In genomic region chr3:81386931-81387330, GRCm38 (mm10) we compare ENCODE assay signal across 18 mouse cellular contexts.
DNase-seq lines count a peak whose midpoint lies in the region; ATAC-seq and TF ChIP-seq lines count a peak whose summit lies in the region.
"Had no signal": no experiment of that assay in that cellular context is flagged by ENCODE, and none has a peak within 500 bp of the region (broad histone marks: within the 10 kb centered on the region; RNA-seq: fewer than 3 reads in every experiment).

No protein-coding gene starts in this region.

- H3K36me3 ChIP-seq in lung, postnatal 0 days (ENCODE audit: insufficient read depth, low read length) = no peaks in the 10 kb centered on the region
- no peaks in the 10 kb centered on the region for H3K36me3 ChIP-seq in kidney, embryonic 14.5 days (ENCODE audit: control insufficient read depth, insufficient read depth, low read length)
- no peaks in the 10 kb centered on the region for H3K36me3 ChIP-seq in hindbrain, embryonic 10.5 days
- H3K36me3 ChIP-seq: liver, embryonic 13.5 days; midbrain, embryonic 12.5 days had no signal

- peak; percentile 14 for DNase-seq in embryo, embryonic 11 days
- no peak for DNase-seq in embryo, embryonic 9.5 days (ENCODE audit: extremely low spot score)
- no peak for DNase-seq in lung, postnatal 0 days (ENCODE audit: low spot score)
- DNase-seq in lung, adult 18-20 months = no peak
- DNase-seq in skeletal muscle tissue, adult 2 months (ENCODE audit: low read depth, low spot score) = peak; percentile 10
- DNase-seq in frontal cortex, adult 2 months (ENCODE audit: extremely low spot score in 1 of 2, low spot score in 1 of 2) = no peak
- no peak for DNase-seq in hindbrain, embryonic 10.5 days (ENCODE audit: low spot score)
- DNase-seq: B cell, adult 2 months; cerebellum, adult 8-10 months; heart, adult 18-20 months; heart, postnatal 10 days; liver, embryonic 13.5 days; lung, postnatal 36 days had no signal

- H3K27ac ChIP-seq in lung, postnatal 0 days (ENCODE audit: low read length) = no peak overlapping the region
- no peak overlapping the region for H3K27ac ChIP-seq in kidney, embryonic 14.5 days (ENCODE audit: low read depth, low read length)
- H3K27ac ChIP-seq in hindbrain, embryonic 10.5 days = no peak overlapping the region
- H3K27ac ChIP-seq: hindbrain, embryonic 14.5 days; liver, embryonic 13.5 days; midbrain, embryonic 12.5 days had no signal

- no peak overlapping the region for H3K9ac ChIP-seq in lung, postnatal 0 days (replicated peaks; ENCODE audit: low read depth)
- no peak overlapping the region for H3K9ac ChIP-seq in kidney, embryonic 14.5 days (ENCODE audit: low read depth, low read length)
- H3K9ac ChIP-seq: hindbrain, embryonic 14.5 days; liver, embryonic 13.5 days; midbrain, embryonic 12.5 days had no signal

- ATAC-seq in lung, postnatal 0 days = no peak
- peak; percentile 80 for ATAC-seq in kidney, embryonic 14.5 days (ENCODE audit: low FRiP score, low TSS enrichment)
- ATAC-seq: intestine, postnatal 0 days had no signal

- H3K27me3 ChIP-seq in lung, postnatal 0 days (replicated peaks; ENCODE audit: insufficient read depth, low read length) = no peaks in the 10 kb centered on the region
- no peaks in the 10 kb centered on the region for H3K27me3 ChIP-seq in kidney, embryonic 14.5 days (ENCODE audit: control insufficient read depth, insufficient read depth, low read length)
- H3K27me3 ChIP-seq in hindbrain, embryonic 10.5 days (ENCODE audit: insufficient read depth, poor library complexity, severe bottlenecking) = no peaks in the 10 kb centered on the region
- H3K27me3 ChIP-seq: liver, embryonic 13.5 days; midbrain, embryonic 12.5 days had no signal

- TF ChIP-seq CTCF in lung, postnatal 0 days (IDR thresholded peaks at IDR 0.05) = no peak

- no peaks in the 10 kb centered on the region for H3K4me1 ChIP-seq in lung, postnatal 0 days (ENCODE audit: insufficient read depth, low read depth, low read length)
- 0 out of 2 replicates have a peak, but pooled peaks cover 4% of the 10 kb centered on the region for H3K4me1 ChIP-seq in kidney, embryonic 14.5 days (ENCODE audit: control insufficient read depth, insufficient read depth, low read length)
- H3K4me1 ChIP-seq in hindbrain, embryonic 10.5 days (replicated peaks) = no peaks in the 10 kb centered on the region
- H3K4me1 ChIP-seq: liver, embryonic 13.5 days; midbrain, embryonic 12.5 days had no signal

- no peaks in the 10 kb centered on the region for H3K9me3 ChIP-seq in lung, postnatal 0 days (ENCODE audit: low read length)
- no peaks in the 10 kb centered on the region for H3K9me3 ChIP-seq in kidney, embryonic 14.5 days (ENCODE audit: control insufficient read depth, low read length)
- H3K9me3 ChIP-seq in hindbrain, embryonic 10.5 days = no peaks in the 10 kb centered on the region
- H3K9me3 ChIP-seq: liver, embryonic 13.5 days; midbrain, embryonic 12.5 days had no signal

- WGBS in lung, postnatal 0 days = 18% methylated on average over 14 of the region's 14 CpGs
- 8% methylated on average over 14 of the region's 14 CpGs for WGBS in kidney, embryonic 14.5 days
- WGBS in hindbrain, embryonic 10.5 days = 72% methylated on average over 14 of the region's 14 CpGs

- peak overlapping the region; percentile 32; the same call in 1 of the 2 replicates for H3K4me2 ChIP-seq in lung, postnatal 0 days (replicated peaks; ENCODE audit: low read depth, low read length)
- H3K4me2 ChIP-seq in kidney, embryonic 14.5 days (replicated peaks; ENCODE audit: low read depth, low read length) = peak overlapping the region; percentile 31; the same call in 1 of the 2 replicates
- H3K4me2 ChIP-seq: hindbrain, embryonic 14.5 days; liver, embryonic 13.5 days; midbrain, embryonic 12.5 days had no signal

- no peak for TF ChIP-seq EP300 in lung, postnatal 0 days (IDR thresholded peaks at IDR 0.05)

- H3K4me3 ChIP-seq in lung, postnatal 0 days (ENCODE audit: low read depth, low read length) = peak overlapping the region; percentile 10; the same call in 1 of the 2 replicates
- H3K4me3 ChIP-seq in kidney, embryonic 14.5 days (ENCODE audit: low read length) = peak overlapping the region; percentile 9; the same call in 1 of the 2 replicates
- no peak overlapping the region for H3K4me3 ChIP-seq in hindbrain, embryonic 10.5 days
- H3K4me3 ChIP-seq: liver, embryonic 13.5 days; midbrain, embryonic 12.5 days; myocyte had no signal

Comparison
In these comparisons a context has a peak if more than half of its experiments do, and no peak if none do; other contexts are left out.
1. DNase-seq: peak in embryo, embryonic 11 days (single experiment) and skeletal muscle tissue, adult 2 months (single experiment); none in embryo, embryonic 9.5 days (single experiment), lung, postnatal 0 days (single experiment), lung, adult 18-20 months (0 of 2), frontal cortex, adult 2 months (0 of 2) and hindbrain, embryonic 10.5 days (single experiment).